Mouse (Mus musculus) 416B (cell line): ENCODE data around the gene Timm8b.

Experiments used
- DNase-seq: peaks from one replicate; pipeline ENCODE4 v3.0.0; 2011; ENCODE audit warnings: low read depth

The Timm8b gene

GRCm38 (mm10) chr9:50603189-50603997 is at the start of gene Timm8b, which contains the start of gene Sdhd:
TSS of gene Timm8b (plus strand) at chr9:50603910.
TSS of gene Sdhd (minus strand) at chr9:50603812.
- peak; percentile 97 for DNase-seq

GRCm38 (mm10) chr9:50554241-50555093 is 49.2 kb upstream of the Timm8b start, which contains the start of gene Il18:
TSS of gene Il18 (plus strand) at chr9:50554827.
- DNase-seq = peak; percentile 51

DNA sequence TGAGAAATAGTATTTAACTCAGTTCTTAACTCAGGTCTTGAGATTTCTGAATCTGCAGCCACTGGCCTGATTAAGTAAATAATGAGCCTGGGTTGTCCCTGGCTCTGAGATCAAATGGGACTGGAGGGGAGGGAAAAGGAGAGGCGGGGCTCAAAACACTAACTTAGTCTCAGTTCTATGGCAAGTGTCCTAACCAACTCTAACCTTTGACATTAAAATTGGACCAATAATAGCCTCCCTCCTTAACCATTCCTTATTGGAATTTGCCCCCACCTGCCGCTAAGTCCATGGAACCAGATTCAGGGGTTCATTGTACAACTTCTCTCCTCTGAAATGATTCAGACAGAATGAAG is 48.6 kb upstream of the Timm8b start, which contains the start of gene Bco2:
Bco2 (minus strand) TSS at position 88 of the 353 bp plus-strand sequence.
- no peak for DNase-seq

GRCm38 (mm10) chr9:50561145-50561917 is 42.4 kb upstream of the Timm8b start, which contains the start of gene Tex12:
TSS of gene Tex12 (minus strand) at chr9:50561325.
- no peak for DNase-seq

GRCm38 (mm10) chr9:50561918-50562360 is 41.8 kb upstream of the Timm8b start:
- DNase-seq = no peak

- no peak for DNase-seq
These were observed 38.5 kb upstream of the Timm8b start for GRCm38 (mm10) chr9:50565173-50565572.

- DNase-seq = no peak
These were observed 37.8 kb upstream of the Timm8b start for GRCm38 (mm10) chr9:50565940-50566339.

DNA sequence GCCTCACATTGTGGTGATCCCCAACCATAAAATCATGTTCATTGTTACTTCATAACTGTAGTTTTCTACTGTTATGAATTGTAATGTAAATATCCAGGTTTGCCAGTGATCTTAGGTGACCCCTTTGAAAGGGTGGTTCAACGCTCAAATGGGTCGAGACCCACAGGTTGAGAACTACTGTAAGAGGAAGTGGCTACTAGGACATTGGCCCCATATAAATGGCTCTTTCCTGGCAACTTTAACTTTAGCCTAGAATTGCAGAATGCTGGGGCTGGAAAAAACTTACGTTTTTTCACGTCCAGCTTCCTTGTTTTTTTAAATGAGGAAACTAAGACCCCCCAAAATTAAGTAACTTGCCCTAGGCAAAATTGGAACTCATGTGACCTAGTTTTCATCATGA is 36.3 kb upstream of the Timm8b start:
- DNase-seq = no peak

- no peak for DNase-seq
These were observed 35.8 kb upstream of the Timm8b start for GRCm38 (mm10) chr9:50567881-50568280.

- DNase-seq = peak; percentile 73
These were observed 33.8 kb upstream of the Timm8b start for GRCm38 (mm10) chr9:50569599-50570525.

GRCm38 (mm10) chr9:50580370-50580769 is 23.3 kb upstream of the Timm8b start:
- no peak for DNase-seq

DNA sequence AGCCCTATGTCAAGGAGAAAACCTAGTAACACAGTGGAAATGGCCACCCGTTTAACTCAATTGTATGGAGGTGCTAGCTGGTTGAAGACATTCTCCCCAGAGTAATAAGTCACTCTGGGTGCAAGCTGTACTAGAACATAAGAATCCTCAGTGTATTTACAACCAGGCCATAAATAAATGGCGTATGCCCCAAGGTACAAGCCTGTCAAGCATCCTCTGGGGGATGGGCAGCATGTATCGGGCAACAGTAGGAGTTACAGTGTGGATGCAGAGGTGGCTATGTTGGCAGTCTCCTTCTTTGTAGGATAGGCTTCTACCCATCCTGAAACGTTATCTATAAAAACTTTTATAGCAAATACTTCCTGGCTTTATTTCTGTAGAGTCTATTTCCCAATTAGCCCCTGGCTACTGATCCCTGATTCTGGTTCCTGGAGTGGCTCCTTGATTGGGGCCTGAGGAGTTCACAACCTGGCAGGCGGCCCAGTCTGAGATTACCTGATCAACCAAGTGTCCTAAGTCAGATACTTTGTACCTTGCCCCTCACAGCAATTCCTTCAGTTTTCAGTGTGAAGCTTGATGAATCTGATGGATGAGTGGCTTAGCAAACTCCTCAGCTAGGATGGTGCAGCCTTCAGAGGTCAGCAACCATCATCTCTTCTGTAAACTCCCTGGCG is 18.4 kb upstream of the Timm8b start:
- no peak for DNase-seq

GRCm38 (mm10) chr9:50586955-50587354 is 16.8 kb upstream of the Timm8b start:
- DNase-seq = no peak

GRCm38 (mm10) chr9:50590856-50591518 is 12.7 kb upstream of the Timm8b start:
- DNase-seq = peak; percentile 81

DNA sequence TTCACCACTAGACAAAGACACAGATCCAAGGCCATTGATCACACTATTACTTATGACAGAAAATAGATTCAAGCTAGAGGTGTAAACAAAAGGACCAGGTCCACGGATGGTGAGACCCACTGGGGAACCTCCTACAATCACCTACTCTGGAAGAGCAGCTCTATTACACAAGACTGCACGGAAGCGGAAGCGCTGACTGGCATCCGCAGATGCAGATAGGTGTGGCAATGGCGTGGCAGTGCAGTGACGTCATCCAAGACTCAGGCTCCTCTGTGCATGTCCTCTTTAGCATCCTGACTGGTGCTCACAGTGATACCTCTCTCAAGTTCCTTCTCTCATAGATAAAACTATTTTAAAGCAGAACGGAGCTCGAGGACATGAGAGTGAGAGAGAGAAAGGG is 10.8 kb upstream of the Timm8b start:
- no peak for DNase-seq

- DNase-seq = peak; percentile 72
These were observed 10.2 kb upstream of the Timm8b start for GRCm38 (mm10) chr9:50593544-50593943.

DNA sequence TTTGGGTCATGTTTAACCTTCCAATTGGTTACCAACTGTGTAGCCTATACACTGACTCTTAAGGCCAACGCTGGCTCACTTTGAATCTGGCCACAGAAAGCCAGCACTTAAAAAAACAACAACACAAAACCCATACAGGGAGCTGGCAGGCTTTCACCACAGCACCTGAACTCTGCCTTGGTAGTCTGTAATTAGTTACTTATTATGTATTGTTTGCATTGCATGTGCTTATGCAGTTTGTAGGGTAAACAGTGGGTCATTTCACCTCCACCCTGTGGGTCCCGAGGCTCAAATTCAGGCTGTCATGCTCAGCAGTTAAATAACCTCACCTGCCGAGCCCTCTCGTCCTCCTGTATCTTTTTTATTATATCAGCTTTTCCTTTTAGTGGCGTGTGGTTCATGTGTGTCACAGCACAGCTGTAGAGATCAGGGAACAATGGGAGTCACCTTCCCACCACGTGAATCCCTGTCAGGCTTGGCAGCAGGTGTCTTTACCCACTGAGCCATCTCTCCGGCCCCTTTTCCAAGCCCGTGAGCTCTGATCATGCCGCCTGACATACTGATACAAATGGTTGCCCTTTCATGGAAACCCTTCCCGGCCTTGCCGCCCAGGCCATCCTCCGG is 8.8 kb upstream of the Timm8b start:
- DNase-seq = no peak

DNA sequence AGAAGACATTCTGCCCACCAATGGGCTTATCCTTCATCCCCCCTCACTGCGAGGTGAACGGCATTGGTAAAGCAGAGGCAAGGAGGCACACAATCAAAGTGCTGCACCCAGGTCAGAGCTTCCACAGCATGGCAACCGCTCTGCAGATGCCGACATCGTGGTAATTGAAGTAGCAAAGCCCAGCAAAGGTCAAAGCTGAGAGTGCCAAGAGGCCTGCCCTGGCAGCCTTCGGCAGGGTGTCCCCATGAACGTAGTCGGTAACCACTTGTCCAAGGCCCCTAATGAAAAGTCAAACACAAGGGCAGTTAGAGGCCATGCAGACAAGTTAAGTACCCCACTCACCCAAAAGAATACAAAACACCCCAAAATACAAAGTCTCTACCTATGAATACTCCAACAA is 6.7 kb upstream of the Timm8b start:
- no peak for DNase-seq

- no peak for DNase-seq
These were observed 2.2 kb upstream of the Timm8b start for GRCm38 (mm10) chr9:50601536-50601935.
